Mouse (Mus musculus) CD4-positive, CD25-positive, alpha-beta regulatory T cell, adult 4 months (primary cell): ENCODE data around the gene Lrch3. TPM values are rescaled to one million over a fixed set of nuclear protein-coding genes. Genes with fewer than 3 reads are reported as not detected.
"Not testable (repeated sequence)": the region's sequence is repeated elsewhere in the genome, so short reads cannot be mapped to it uniquely, and the experiment has no call there.

ENCODE experiments used
- ATAC-seq: one replicate; pipeline ENCODE4 v1.8.0; 2017
- polyA plus RNA-seq, 2 experiments: library from polyadenylated mRNA; unstranded; fragments of 100-300 nt; shearing (Covaris generic); gene quantifications; one replicate each; pipeline ENCODE4 v1.2.1; 2017

Lrch3 gene
- polyA plus RNA-seq, result 10 to 100 TPM; 19.4 to 23.0 TPM

DNA sequence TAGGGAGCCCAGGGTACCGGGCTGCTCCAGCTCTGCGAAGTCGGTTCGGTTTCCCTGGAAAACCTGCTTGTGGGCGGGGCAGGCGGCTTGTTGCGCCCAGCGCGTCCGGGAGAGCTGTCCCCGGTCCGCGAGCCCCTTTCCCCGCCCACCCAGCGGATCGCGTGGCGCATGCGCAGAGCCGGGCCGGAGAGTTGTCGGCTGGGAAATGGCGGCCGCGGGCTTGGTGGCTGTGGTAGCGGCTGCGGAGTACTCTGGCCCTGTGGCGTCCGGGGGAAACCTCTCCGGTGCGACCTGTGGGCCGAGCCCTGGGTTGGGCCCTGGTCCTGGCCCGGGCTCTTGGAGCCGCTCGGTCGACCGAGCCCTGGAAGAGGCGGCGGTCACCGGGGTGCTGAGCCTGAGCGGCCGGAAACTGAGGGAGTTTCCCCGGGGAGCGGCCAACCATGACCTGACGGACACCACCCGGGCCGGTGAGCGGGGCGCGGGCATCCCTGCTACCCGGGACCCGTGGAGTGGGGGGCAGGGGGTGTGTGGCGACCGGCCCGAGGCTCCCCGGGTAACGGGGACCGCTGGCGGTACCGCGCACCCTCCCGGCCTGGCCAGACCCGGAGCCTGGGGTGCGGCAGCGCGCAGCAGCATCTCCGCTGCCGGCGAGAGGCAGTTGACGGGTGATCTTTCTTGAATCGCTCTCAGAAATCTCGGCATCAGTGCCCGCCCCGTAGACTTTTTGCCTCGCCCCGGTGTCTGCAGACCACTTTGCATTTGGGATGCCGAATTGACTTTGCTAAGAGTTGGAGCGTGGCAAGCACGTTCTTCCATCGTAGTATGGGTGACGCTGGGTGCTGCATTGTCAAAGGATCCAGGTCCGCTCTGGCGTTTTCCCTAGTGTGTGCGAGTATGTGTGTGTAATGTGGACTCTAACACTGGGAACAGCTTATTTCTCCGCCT, at the start of gene Lrch3:
Gene Lrch3 (plus strand): TSS at position 164 of the 945 bp plus-strand sequence.
- peak; percentile 71 for ATAC-seq

DNA sequence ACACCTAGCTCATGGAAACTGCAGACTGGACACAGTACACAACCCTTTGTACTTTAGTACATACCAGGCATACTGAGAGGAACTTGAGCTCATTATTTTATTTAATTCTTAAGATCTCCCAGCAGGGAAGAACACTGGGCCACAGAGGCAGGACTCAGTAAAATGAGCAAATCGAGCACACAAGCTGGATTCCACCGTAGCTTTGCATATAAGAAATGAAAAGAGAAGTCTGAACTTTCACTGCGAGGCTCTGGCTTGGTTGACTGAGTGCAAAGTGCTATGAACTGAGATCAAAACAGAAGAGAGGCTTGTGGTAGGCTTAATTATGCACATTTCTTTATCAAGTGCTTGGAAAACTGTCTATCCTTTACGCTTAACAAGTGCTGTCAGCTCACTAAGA, 48.5 kb upstream of the Lrch3 start:
- no peak for ATAC-seq

DNA sequence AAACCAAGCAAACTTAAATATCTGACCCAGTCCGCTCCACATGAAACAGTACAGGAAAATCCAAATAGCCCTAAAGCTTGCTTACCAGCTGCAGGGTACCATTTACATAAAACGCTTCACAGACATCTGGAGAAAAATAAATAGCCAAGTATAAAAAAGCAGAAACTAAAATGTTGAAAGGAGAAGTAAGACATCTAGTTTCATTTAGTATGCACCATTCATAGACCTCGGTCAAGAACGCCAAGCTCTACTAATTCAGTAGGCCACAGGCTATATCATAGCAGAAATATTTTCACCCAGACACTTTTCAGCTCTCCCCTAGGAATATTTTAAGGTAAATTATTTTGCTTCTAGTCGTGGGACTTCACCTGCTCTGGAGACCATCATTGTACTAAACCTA, 47.2 kb upstream of the Lrch3 start:
- ATAC-seq, result no peak

DNA sequence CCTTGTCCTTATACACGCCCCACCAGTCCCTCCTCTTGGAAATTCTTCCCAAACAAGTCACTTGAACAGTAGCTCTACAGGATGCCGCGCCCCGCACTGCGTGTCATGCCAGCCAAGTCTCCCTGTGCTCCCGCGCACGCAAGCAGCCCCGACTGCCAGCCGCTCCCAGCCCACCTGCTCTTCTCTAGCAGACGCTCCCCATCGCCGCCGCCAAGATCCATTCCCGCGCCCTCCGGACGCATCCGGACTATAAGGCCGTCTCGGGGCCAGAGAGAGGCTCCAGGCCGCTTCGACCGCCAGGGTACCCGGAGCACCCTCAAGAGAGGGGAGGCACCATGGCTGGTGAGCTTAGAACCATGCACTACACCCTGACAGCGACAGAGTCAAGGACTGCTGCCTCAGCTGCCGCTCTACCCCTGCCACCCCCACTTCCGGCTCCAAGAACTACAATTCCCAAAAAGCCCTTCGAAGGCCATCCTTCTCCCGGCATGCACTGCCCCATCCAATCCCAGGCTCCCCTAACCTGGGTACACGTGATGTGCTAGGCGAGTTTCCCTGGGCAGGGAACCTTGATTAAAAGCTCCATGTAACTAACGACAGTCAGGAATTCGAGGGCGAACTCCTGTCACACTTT, 45.9 kb upstream of the Lrch3 start:
- peak; percentile 99 for ATAC-seq

DNA sequence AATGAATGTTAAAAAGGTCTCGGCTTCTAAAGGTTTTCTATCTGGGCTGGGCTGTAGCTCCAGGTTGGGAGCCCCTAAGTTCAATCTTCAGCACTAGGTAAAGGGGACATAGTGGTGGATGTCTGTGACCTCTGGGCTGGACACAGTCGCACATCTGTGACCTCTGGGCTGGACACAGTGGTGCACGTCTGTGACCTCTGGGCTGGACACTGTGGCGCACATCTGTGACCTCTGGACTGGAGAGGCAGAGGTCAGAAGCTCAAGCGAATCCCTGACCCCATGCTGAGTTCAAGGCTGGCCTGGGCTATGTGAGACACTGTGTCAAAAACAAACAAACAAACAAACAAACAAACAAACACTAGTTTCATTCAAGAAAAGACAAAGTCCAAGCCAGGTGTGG, 43.7 kb upstream of the Lrch3 start:
- no peak for ATAC-seq

DNA sequence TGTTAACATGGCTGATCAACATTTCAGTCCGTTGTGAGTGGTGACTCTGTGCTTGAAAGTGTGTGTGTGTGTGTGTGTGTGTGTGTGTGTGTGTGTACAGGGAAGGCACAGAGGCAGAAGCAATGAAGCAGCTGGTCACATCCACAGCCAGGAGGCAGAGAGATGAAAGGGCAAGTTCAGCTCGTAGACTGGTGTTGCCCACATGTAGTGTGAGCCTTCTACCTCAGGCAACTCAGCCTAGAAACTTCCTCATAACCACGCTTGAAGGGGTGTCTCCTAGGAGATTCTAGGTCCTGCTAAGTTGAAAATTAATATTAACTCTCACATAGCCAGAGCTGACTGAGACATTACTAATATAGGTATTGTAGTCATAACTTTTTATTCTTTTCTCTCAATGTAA, 40.5 kb upstream of the Lrch3 start:
- ATAC-seq, result no peak

DNA sequence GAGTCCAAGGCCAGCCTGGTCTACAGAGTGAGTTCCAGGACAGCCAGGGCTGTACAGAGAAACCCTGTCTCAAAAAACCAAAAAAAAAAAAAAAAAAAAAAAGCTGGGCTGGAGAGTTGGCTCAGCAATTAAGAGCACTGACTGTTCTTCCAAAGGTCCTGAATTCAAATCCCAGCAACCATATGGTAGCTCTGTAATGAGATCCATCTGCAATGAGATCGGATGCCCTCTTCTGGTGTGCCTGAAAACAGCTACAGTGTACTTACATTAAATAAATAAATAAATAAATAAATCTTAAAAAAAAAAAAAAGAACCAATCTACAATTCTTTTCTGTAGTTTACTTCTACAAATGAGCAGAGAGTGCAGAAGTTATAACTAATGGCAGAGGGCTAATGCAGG, 38.6 kb upstream of the Lrch3 start:
- not testable (repeated sequence) for ATAC-seq

DNA sequence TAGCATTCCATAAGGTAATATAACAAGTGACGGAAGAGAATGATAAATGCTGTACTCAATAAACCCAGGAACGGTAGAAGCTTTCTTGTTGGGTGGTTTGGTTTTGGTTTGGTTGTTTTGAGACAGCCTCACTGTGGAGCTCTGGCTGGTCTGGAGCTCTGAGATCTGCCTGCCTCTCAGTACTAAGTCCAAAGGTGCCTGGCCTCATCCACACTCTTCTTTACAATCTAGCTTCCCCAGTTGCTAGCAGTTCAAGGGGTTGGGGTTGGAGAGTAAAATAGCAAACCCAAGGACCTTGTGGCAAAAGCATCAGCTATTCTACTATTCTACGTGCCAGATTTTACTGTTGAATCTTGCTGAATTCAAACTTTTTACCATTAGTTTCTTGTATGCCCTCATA, 38.1 kb upstream of the Lrch3 start:
- ATAC-seq, result no peak

DNA sequence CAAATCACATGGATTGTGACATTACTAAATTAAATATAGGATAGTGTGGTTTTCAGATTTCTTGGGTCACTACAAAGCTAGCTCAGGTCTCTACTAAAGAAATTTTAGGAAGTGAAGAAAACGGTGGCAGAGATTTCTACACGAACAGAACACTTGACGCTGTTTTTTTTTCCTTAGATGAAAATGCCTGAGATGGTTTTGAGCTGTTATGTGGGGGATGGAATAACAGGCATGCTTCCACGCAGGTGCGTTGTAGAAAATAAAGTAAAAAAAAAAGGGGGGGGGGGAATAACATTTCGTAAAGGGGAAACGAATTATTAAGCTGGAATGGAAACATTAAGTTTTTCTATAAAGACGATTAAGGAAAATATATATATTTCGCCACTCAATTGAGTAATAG, 37.1 kb upstream of the Lrch3 start:
- no peak for ATAC-seq

DNA sequence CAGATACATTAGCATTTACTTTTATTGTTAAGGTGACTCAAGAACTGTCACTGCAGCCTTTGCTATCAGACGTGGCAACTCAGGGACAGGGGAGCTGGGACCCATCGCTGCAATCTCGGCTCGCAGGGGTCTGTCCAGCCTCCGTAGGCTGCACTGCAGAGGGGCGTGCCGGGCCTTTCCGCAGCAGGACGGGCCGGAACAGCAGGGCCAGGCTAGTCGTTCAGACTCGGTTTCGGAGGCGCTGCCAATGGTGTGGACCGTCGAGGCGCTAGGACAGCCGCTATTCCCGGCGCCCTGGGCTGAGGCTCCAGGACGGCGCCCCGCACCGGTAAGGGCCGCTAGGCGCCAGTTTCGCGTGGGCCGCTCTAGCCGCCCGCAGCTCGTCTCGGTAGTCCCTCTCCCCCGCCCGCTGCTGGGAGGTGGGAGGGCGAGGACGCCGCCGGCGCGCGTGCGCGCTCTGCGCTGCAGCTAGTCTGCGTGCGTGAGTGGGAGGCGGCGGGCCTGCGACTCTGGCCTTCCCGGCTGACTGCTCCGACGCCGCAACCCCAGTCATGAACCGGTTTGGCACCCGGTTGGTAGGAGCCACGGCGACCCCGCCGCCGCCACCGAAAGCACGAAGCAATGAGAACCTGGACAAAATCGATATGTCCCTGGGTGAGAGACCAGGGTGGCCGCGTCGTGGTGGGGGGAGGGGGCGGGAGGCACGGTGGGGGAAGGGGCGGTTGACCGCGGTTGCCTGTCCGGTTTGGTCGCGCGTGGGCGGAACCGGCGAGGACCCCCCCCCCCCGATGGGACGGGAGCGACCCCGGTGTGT, 36.4 kb upstream of the Lrch3 start, which contains the start of the genes Fyttd1 and Rubcn:
Gene Fyttd1 (plus strand): TSS at position 158 of the 814 bp plus-strand sequence.
Gene Rubcn (minus strand): TSS at position 424 of the 814 bp plus-strand sequence.
- peak; percentile 93 for ATAC-seq

DNA sequence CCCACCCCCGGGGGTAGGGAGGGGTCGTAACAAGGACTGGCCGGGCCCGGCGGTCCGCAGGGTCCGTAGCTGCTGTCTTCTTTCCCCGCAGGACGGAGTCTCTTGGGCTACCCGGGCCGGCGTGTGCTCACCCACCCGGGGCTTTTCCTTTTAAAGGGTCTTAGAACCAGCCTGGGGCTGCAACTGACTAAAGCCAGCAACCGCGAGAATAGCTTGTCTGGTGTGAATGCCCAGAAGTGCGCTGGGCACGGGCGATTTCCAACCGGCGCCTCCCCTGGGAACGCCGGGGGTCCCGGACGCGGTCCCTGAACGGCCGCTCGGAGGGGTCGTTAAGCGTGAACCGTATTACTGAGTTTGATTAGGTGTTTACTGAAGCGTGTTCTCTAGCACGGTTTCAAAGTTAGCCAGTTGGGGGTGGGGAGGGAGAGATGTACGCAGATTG, 35.7 kb upstream of the Lrch3 start:
- ATAC-seq, result peak; percentile 14

DNA sequence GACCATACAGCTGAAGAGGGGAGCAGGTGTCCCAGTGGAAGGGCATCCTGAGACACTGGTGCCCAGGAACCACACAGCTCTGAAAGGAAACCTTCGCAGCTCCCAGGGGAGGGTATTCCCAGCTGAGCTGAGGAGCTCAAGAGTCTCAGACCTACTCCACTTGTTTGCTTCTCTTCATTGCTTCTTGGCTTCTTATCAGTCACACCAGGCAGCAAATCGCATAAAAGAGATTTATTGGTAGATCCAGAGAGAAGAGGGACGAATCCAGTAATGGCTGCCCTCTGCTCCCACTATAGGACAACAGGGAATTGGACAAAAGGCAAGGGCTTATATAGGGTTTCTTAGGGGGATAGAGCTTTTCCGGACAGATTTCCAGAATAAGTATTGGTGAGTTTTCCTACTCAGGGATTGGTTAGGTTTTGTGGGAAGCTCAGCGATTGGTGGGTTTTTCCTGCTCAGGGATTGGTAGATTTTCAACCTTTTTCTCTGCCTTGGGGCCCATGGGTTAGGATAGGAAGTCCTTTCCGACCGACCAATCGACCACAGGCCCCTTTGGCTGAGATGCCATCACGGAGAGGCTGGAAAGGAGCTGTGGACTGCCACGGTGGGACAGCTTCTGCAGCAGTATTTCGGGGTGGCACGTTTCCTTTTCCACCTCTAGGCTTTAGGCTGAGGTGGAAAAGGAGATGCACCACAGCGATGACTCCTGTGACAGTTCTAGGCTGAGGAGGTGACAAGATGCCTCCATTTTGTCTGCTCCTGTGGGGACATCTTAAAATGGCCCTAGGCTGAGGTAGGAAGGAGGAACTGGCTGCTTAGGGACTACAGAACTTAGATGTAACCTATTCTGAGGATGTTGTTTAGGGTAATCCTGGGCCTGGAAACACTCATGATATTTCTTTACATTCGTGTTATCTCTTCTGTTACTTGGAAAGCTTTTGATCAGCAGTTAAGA, 34.7 kb upstream of the Lrch3 start:
- no peak for ATAC-seq

DNA sequence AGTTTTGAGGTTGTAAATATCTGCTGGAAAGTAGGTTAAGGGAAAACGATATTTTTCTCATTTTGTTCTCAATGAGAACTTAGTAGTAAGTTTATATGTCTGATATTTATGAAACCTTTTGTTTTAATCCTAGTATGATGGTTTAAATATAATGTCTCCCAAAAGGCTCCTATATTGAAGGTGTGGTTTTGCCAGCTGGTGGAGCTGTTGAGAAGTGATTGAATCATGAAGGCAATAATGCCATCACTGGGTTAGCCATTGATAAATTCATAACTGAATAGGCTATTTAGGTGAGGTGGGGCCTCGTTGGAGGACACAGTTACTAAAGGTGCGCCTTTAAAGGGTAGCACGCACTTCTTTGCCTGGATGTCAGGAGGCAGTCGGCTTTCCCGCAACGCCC, 32.4 kb upstream of the Lrch3 start:
- no peak for ATAC-seq

DNA sequence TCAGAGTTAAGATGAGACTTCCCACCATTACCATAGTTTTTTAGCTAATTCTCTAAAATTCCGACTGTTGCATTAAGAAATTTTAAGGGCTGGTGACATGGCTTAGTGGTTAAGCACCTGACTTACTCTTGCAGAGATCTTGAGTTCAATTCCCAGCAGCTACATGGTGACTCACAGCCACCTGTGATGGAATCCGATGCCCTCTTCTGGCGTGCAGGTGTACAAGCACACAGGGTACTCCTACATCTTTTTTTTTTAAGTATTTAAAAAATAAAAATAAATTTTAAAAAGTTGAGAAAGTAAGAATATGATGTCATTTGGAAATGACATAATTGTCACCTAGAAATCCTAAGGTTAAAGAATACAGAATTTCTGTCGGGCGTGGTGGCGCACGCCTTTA, 25.9 kb upstream of the Lrch3 start:
- ATAC-seq, result no peak

DNA sequence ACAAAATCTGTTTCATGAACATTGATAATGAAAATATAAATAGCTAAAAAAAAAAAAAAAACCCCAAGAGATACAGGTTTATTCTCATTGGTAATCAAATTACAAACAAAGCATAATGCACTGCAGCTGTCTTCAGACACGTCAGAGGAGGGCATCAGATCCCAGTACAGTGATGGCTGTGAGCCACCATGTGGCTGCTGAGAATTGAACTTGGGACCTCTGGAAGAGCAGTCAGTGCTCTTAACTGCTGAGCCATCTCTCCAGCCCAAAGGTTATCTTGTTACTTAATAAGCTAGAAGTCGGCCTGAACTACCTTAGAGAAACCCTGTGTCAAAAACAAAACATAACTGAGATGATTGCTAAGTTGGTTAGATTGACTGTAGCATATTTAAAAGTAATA, 24.0 kb upstream of the Lrch3 start:
- ATAC-seq, result no peak

DNA sequence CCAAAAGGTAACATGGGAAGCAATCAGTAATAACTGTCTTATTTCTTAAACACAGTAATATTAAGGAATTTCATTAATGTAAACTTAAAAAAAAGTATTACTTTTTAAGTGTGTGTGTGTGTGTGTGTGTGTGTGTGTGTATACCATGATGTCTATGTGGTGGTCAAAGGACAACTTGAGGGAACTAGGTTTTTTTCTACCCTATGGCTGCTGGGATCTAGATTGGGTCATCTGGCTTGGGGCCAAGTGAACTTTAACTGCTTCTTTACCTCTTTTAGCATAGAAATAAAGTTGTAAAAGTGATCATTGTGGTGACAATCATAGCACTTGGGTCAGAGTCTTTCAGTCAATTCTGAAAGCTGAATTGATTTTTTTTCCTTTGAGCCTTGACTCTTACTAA, 17.8 kb upstream of the Lrch3 start:
- ATAC-seq, result no peak

DNA sequence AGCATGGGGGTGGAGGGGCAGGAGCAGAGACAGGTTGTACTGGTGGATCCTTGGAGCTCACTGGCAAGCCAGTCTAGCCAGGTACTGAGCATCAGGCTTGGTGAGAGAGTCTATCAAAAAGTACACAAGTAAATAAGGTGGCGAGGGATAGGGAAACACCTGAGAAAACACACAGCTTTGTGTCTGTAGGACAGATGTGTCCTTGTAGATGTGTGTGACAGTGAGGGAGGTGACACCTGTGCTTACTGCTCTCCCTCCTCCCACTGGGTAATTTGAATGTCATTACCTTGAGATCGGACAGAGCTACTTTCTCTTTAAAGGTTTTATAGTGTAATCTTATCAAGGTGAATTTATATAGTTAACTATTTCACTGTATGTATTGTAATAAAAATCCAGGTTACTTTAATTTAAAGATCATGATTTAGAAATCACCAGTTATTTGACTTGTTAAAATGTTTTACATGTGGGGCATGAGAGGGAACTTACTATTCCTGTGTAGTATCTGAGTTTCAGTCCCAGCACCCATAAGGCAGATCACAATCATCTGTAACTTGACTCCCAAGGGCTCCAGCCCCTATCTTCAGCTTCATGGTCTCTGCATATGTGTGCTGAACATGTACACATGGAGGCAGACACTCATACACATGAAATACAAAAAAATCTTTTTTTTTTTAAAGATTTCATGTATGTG, 12.4 kb upstream of the Lrch3 start:
- no peak for ATAC-seq

DNA sequence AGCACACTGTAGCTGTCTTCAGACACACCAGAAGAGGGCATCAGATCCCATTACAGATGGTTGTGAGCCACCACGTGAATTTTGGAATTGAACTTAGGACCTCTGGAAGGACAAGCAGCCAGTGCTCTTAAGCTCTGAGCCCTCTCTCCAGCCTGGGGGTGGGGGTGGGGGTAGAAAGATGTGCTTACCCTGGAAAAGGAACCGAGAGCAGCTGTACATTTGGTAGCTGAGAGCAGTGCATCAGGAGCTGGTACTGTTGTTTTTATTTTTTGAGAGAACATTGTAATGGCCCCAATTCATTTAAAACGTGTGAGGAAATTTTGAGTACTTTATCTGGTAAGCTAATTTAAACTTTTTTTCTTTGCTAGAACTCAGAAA, 11.9 kb upstream of the Lrch3 start:
- ATAC-seq, result no peak

DNA sequence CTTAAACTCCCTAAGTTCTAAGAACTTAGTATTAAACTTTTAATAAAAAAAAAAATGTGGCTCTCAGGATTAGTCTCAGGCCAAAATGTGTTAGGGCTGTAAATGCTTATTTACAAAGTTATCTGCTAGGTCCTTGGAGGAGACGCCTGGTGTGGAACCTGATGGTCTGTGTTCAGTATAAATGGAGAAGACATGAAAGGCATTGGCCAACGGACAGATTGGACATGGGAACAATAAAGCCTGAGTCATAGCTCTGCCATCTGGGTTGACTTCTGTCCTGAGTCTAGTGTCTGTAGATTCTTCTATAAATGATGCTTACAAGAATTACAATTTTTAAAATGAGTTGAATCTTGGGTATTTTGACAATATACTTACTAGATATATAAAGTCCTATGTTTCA, 7.7 kb upstream of the Lrch3 start:
- no peak for ATAC-seq

DNA sequence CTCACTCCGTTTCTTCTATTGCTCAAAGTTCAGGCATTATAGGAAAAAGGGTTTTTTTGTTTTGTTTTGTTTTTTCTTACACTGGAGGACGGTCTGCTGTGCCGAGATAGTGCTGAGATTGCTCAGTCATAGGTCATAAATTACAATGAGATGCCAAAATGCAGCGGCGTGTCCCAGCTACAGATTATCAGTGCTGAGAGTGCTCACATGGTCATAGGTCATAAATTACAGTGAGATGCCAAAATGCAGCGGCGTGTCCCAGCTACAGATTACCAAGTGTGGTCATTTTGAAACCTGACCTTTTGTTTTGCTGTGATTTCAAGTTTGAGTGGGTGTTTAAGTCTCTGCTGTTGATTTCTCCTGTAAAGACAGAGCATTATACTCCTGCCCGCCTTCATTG, 7.2 kb upstream of the Lrch3 start:
- ATAC-seq, result no peak

DNA sequence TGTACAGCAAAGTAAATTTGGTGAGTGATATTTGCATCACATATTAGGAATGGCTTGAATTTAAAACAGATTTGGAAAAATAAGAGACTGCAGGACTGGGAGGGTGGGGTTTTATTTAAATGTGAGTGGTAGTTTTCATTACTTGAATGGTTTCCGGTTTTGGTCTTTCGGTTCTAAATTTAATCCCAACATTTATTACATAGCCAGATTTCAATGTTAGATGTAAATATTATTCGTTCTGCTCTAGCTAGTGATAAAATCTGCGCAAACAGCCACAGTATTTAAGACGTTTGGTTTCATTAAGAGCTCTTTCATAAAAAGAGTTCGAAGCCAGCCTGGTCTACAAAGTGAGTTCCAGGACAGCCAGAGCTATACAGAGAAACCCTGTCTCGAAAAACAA, 688 bp upstream of the Lrch3 start:
- no peak for ATAC-seq
